Mouse (Mus musculus) ES-E14 (cell line): ENCODE measurements at regions not wholly inside any gene's neighbourhood (a gene's known extent, or its start where the extent isn't known, plus 50 kb on each side); places are given as distances from the start of the nearest gene placed in this dataset.

ENCODE experiments used
- DNase-seq: peaks from one replicate; pipeline ENCODE4 v3.0.0-alpha.2; 2013; ENCODE audit warnings: low read depth, low spot score
- H3K27ac ChIP-seq: 2 replicates; pipeline ENCODE4 v1.5.1; 2012; ENCODE audit warnings: low read depth, mild to moderate bottlenecking, low read length, moderate library complexity, mixed read lengths; ENCODE audit not compliant: poor library complexity, insufficient read depth, severe bottlenecking
- H3K36me3 ChIP-seq: 2 replicates; pipeline ENCODE4 v1.6.1; 2012; ENCODE audit warnings: mild to moderate bottlenecking, low read length, moderate library complexity, mixed read lengths; ENCODE audit not compliant: control insufficient read depth, poor library complexity, insufficient read depth, severe bottlenecking
- H3K4me1 ChIP-seq, 2 experiments: fragments of 150-350 bp in 1 of 2; sonication (generic) in 1 of 2; 2 replicates each; pipeline ENCODE4 v1.6.1; 2012; ENCODE audit warnings: low read length in 2 of 2, mild to moderate bottlenecking in 1 of 2, mixed read lengths in 1 of 2; ENCODE audit not compliant: control insufficient read depth in 2 of 2, insufficient read depth in 2 of 2, poor library complexity in 1 of 2
- H3K4me3 ChIP-seq, 2 experiments: fragments of 150-350 bp in 1 of 2; sonication (generic) in 1 of 2; 2 replicates each; pipeline ENCODE4 v1.5.1; 2012; ENCODE audit warnings: low read length in 2 of 2, low read depth in 1 of 2, mild to moderate bottlenecking in 1 of 2, mixed read lengths in 1 of 2; ENCODE audit not compliant: insufficient read depth in 1 of 2, poor library complexity in 1 of 2, severe bottlenecking in 1 of 2
- H3K9ac ChIP-seq: 2 replicates; pipeline ENCODE4 v1.6.1; 2012; ENCODE audit warnings: low read depth, mild to moderate bottlenecking, low read length, mixed read lengths; ENCODE audit not compliant: poor library complexity, insufficient read depth, severe bottlenecking
- H3K9me3 ChIP-seq: fragments of 150-350 bp; sonication (generic); 2 replicates; pipeline ENCODE4 v1.6.1; 2012; ENCODE audit warnings: low read depth, mild to moderate bottlenecking, low read length; ENCODE audit not compliant: control insufficient read depth, insufficient read depth
- CHD2 ChIP-seq: IDR thresholded peaks from 2 replicates; pipeline ENCODE4 v1.6.1; 2014; ENCODE audit warnings: mild to moderate bottlenecking, low read depth, low read length, inconsistent platforms
- HCFC1 ChIP-seq: IDR thresholded peaks from 2 replicates; pipeline ENCODE4 v1.6.1; 2012; ENCODE audit warnings: low read length, inconsistent platforms, borderline replicate concordance; ENCODE audit not compliant: insufficient read depth
- MAFK ChIP-seq: IDR thresholded peaks from 2 replicates; pipeline ENCODE4 v1.6.1; 2014; ENCODE audit warnings: mild to moderate bottlenecking, low read depth, low read length, inconsistent platforms; ENCODE audit not compliant: insufficient read depth
- ZC3H11A ChIP-seq: IDR thresholded peaks from 2 replicates; pipeline ENCODE4 v1.6.1; 2012; ENCODE audit warnings: low read depth, mild to moderate bottlenecking, inconsistent platforms, low read length, borderline replicate concordance
- ZNF384 ChIP-seq: IDR thresholded peaks from 2 replicates; pipeline ENCODE4 v1.6.1; 2012; ENCODE audit warnings: low read depth, low read length, inconsistent platforms
- in situ Hi-C, 2 experiments: fragments of 600-800 bp; cut with MboI; formaldehyde crosslinking; loops; one replicate each; pipeline ENCODE4 v1.15.1; 2025; ENCODE audit warnings: low sequenced_read_pairs in 2 of 2, inconsistent platforms in 1 of 2; ENCODE audit not compliant: unreplicated experiment in 2 of 2

DNA sequence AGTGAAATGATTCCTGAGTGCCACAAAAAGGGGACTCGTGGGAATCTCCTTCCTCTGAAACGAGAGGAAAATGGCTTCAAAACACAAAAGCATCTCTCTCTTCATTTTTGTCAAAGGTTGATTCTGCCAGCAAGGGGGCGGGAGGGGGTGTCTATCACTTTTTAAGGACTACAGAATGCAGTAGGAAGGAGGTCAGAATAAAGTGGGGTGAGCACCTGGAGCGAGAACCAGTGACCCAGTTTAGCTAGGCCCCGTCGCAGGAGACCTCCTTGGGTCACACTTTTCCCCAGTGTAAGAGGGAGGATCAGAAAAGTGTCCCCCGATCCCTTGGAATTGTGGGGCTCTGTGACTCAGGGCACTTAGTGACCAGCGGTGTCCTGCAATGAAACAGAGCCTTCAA, 133.1 kb downstream of the Tgfb2 start:
- in situ Hi-C loops = no loop called here
- H3K9me3 ChIP-seq = no peaks in the 10 kb centered on the region
- no peak overlapping the region for H3K9ac ChIP-seq
- no peak overlapping the region for H3K27ac ChIP-seq
- H3K4me1 ChIP-seq = 0 out of 4 replicates have a peak, but pooled peaks cover 0 to 2% of the 10 kb centered on the region in 2 experiments
- no peak for DNase-seq
- H3K4me3 ChIP-seq = no peak overlapping the region
- TF ChIP-seq MAFK (no peak), HCFC1 (no peak), ZC3H11A (no peak), CHD2 (no peak), ZNF384 (no peak)
- no peaks in the 10 kb centered on the region for H3K36me3 ChIP-seq

DNA sequence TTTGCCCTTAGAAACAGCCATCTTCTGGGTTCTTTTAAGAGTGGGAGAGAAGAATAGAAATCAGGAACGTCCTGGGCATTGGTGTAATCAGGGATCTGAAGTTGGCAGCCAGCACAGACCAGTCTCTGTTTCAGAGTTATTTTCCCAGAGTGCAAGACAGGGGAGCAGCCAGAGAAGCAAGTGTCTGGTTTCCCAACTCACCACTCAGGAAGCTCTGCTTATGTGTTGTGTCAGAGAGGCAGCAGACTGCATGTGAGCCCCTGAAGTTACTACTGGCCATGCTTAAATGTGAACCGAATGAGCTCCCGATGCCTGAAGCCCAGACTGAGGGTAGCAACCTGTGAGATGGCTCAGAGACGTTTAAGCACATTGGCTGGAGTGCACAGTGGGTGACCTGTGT, 133.7 kb downstream of the Tgfb2 start:
- no peak overlapping the region for H3K27ac ChIP-seq
- no peaks in the 10 kb centered on the region for H3K9me3 ChIP-seq
- no peaks in the 10 kb centered on the region for H3K36me3 ChIP-seq
- no peak overlapping the region for H3K9ac ChIP-seq
- no peak for DNase-seq
- TF ChIP-seq HCFC1 (no peak), MAFK (no peak), ZC3H11A (no peak), CHD2 (no peak), ZNF384 (no peak)
- H3K4me1 ChIP-seq = peaks cover 0 to 3% of the 10 kb centered on the region in 2 experiments; a peak in 2 of 4 replicates
- H3K4me3 ChIP-seq = no peak overlapping the region
- in situ Hi-C loops = no loop called here

DNA sequence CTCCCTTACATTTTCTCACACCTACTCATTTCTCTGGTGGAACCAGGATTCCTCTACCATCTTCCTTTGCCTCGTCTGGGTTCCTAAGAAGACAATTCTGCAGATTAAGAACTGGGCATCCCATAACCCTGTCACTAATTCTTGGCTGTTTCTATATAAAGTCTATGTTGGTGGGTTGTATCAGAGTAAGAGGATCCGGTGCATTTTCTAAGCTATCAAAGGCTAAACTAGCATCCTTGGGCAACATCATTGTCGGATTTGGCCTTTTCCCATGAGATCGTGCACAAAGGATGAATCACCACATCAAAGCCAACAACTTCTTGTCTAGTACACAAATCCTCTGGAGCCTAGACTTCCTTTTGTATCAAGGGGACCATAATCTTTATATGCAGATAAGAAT, 137.3 kb downstream of the Tgfb2 start:
- Histone ChIP-seq H3K4me1 (peaks cover 0 to 12% of the 10 kb centered on the region in 2 experiments; a peak in 2 of 4 replicates), H3K4me3 (no peak overlapping the region), H3K36me3 (no peaks in the 10 kb centered on the region), H3K9ac (no peak overlapping the region), H3K9me3 (no peaks in the 10 kb centered on the region), H3K27ac (no peak overlapping the region)
- DNase-seq = no peak
- TF ChIP-seq HCFC1 = no peak
- no peak for TF ChIP-seq CHD2
- TF ChIP-seq MAFK = no peak
- no peak for TF ChIP-seq ZC3H11A
- TF ChIP-seq ZNF384 = no peak
- in situ Hi-C loops = no loop called here

- in situ Hi-C loops = no loop called here
- Histone ChIP-seq H3K9me3 (no peaks in the 10 kb centered on the region), H3K4me3 (no peak overlapping the region), H3K36me3 (no peaks in the 10 kb centered on the region), H3K4me1 (peaks cover 0 to 12% of the 10 kb centered on the region in 2 experiments; a peak in 2 of 4 replicates), H3K9ac (no peak overlapping the region), H3K27ac (no peak overlapping the region)
- no peak for TF ChIP-seq HCFC1
- DNase-seq = no peak
These were observed 137.7 kb downstream of the Tgfb2 start for GRCm38 (mm10) chr1:186568076-186568475.

- H3K4me1 ChIP-seq = peaks cover 0 to 12% of the 10 kb centered on the region in 2 experiments; a peak in 2 of 4 replicates
- H3K36me3 ChIP-seq = no peaks in the 10 kb centered on the region
- no peaks in the 10 kb centered on the region for H3K9me3 ChIP-seq
- no peak overlapping the region for H3K27ac ChIP-seq
- DNase-seq = no peak
- TF ChIP-seq HCFC1 (no peak), MAFK (no peak), ZC3H11A (no peak), CHD2 (no peak), ZNF384 (no peak)
- H3K9ac ChIP-seq = no peak overlapping the region
- H3K4me3 ChIP-seq = no peak overlapping the region
- in situ Hi-C loops = no loop called here
These were observed 138.5 kb downstream of the Tgfb2 start for GRCm38 (mm10) chr1:186567136-186567826.
